Comparison of ENCODE assay signal across 23 mouse cellular contexts in genomic region chr3:65537288-65537687, GRCm38 (mm10). TPM values are rescaled to one million over a fixed set of nuclear protein-coding genes. Genes with fewer than 3 reads are reported as not detected.
DNase-seq lines count a peak whose midpoint lies in the region; ATAC-seq lines count a peak whose summit lies in the region.
"Had no signal": no experiment of that assay in that cellular context is flagged by ENCODE, and none has a peak within 500 bp of the region (broad histone marks: within the 10 kb centered on the region; RNA-seq: fewer than 3 reads in every experiment).

No protein-coding gene starts in this region.

- H3K9ac ChIP-seq in midbrain, embryonic 13.5 days (replicated peaks): no peak overlapping the region
- H3K9ac ChIP-seq: embryonic facial prominence, embryonic 12.5 days; forebrain, embryonic 13.5 days; kidney, embryonic 15.5 days; limb, embryonic 15.5 days; neural tube, embryonic 13.5 days had no signal

- no peak overlapping the region for H3K27ac ChIP-seq in midbrain, embryonic 13.5 days
- H3K27ac ChIP-seq: embryonic facial prominence, embryonic 12.5 days; forebrain, embryonic 13.5 days; heart, adult 2 months; hindbrain, postnatal 0 days; kidney, embryonic 15.5 days; limb, embryonic 15.5 days; neural tube, embryonic 13.5 days had no signal

- peak; percentile 40 for DNase-seq in 416B (ENCODE audit: low read depth)
- DNase-seq in A20 (ENCODE audit: low read depth, low spot score): peak; percentile 37
- peak; percentile 42 for DNase-seq in induced T-regulatory cell, adult 2 months (ENCODE audit: low read depth)
- DNase-seq in splenic B cell, adult 2 months (ENCODE audit: low read depth, low spot score): peak; percentile 29
- DNase-seq in left cerebral cortex, postnatal 10 days (ENCODE audit: extremely low spot score in 1 of 2, low spot score in 2 of 2): no peak
- no peak for DNase-seq in kidney, adult 9 months
- DNase-seq: adrenal gland, adult 2 months; cerebellum, postnatal 10 days; gastrocnemius, postnatal 14 days; heart, adult 2 months; heart, postnatal 4 days; kidney, postnatal 4 days; lung, adult 2 months; right cerebral cortex, adult 18-20 months had no signal

- 47% methylated on average over 1 of the region's 1 CpGs for WGBS in midbrain, embryonic 13.5 days

- H3K4me3 ChIP-seq in midbrain, embryonic 13.5 days (replicated peaks): no peak overlapping the region
- H3K4me3 ChIP-seq: embryonic facial prominence, embryonic 12.5 days; erythroblast, embryonic 14.5 days; forebrain, embryonic 13.5 days; heart, adult 2 months; kidney, embryonic 15.5 days; limb, embryonic 15.5 days; neural tube, embryonic 13.5 days had no signal

- ATAC-seq in midbrain, embryonic 13.5 days: no peak
- ATAC-seq: forebrain, embryonic 13.5 days; hindbrain, postnatal 0 days had no signal

- no peaks in the 10 kb centered on the region for H3K36me3 ChIP-seq in splenic B cell, adult 2 months (ENCODE audit: control insufficient read depth, insufficient read depth, low read length, poor library complexity, severe bottlenecking)
- H3K36me3 ChIP-seq in midbrain, embryonic 13.5 days: peaks cover 4% of the 10 kb centered on the region; the same call in 1 of the 2 replicates
- H3K36me3 ChIP-seq: limb, embryonic 15.5 days had no signal

- no peaks in the 10 kb centered on the region for H3K9me3 ChIP-seq in midbrain, embryonic 13.5 days
- H3K9me3 ChIP-seq: embryonic facial prominence, embryonic 12.5 days; forebrain, embryonic 13.5 days; kidney, embryonic 15.5 days; limb, embryonic 15.5 days; neural tube, embryonic 13.5 days had no signal

- intact Hi-C loops in left cerebral cortex, postnatal 10 days (cut with DNase I): no loop called here

- H3K4me1 ChIP-seq in midbrain, embryonic 13.5 days (replicated peaks): peaks cover 26% of the 10 kb centered on the region

- H3K27me3 ChIP-seq in splenic B cell, adult 2 months (ENCODE audit: control insufficient read depth, insufficient read depth, low read length, poor library complexity, severe bottlenecking): no peaks in the 10 kb centered on the region
- no peaks in the 10 kb centered on the region for H3K27me3 ChIP-seq in midbrain, embryonic 13.5 days
- H3K27me3 ChIP-seq: embryonic facial prominence, embryonic 12.5 days; forebrain, embryonic 13.5 days; kidney, embryonic 15.5 days; limb, embryonic 15.5 days; neural tube, embryonic 13.5 days had no signal

- no peak overlapping the region for H3K4me2 ChIP-seq in midbrain, embryonic 13.5 days (replicated peaks)
- H3K4me2 ChIP-seq: embryonic facial prominence, embryonic 12.5 days; forebrain, embryonic 13.5 days; kidney, embryonic 15.5 days; limb, embryonic 15.5 days; midbrain, embryonic 11.5 days; neural tube, embryonic 13.5 days had no signal

RNA-seq across cellular contexts. Expression of gene Tiparp, which starts 9.1 kb away (rescaled TPM):
- total RNA-seq in left cerebral cortex, postnatal 10 days (2021): 10 to 100 TPM; 15.0 to 15.4 TPM
- polyA plus RNA-seq in midbrain, embryonic 13.5 days (2015; fragmentation: Nextera tagmentation; extraction: Ambion mirVana): 30.7 and 30.9 TPM in 2 replicates

Comparison
In these comparisons a context has a peak if more than half of its experiments do, and no peak if none do; other contexts are left out.
1. DNase-seq: peak in 416B (single experiment), A20 (single experiment), induced T-regulatory cell, adult 2 months (single experiment) and splenic B cell, adult 2 months (single experiment); none in left cerebral cortex, postnatal 10 days (0 of 2) and kidney, adult 9 months (single experiment).